ENCODE assay signal across 18 mouse cellular contexts in the genomic region with DNA sequence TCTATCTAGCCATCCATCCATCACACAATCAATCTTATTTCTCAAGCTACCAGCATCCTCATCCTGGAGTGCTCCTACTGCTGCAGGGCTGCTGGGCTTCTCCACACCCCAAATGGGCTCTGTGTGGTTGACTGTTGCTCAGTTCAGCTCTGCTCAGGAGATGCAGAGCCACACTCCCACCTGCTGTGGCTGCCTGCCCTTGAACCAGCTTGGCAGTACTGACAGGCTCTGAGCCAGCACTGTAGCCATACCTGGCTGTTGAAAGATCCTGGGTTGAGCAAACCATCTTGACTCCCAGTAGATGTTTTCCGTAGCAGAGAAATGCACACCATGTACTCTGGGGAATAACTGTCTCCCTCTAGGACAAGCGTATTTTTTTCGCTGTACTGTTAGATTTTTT.
"Had no signal": no experiment of that assay in that cellular context is flagged by ENCODE, and none has a peak within 500 bp of the region (broad histone marks: within the 10 kb centered on the region; RNA-seq: fewer than 3 reads in every experiment).

No protein-coding gene starts in this region.

- H3K27me3 ChIP-seq: liver, embryonic 13.5 days; neural tube, embryonic 12.5 days; neural tube, embryonic 15.5 days had no signal

- H3K4me3 ChIP-seq: kidney, embryonic 15.5 days; left cerebral cortex, adult 2 months; liver, embryonic 13.5 days; neural tube, embryonic 12.5 days; neural tube, embryonic 15.5 days had no signal

- DNase-seq: kidney, postnatal 10 days; kidney, postnatal 36 days; layer of hippocampus, postnatal 36 days; liver, embryonic 13.5 days; lung, adult 2 months; lung, postnatal 14 days; lung, postnatal 4 days; midbrain, embryonic 14.5 days; right cerebral cortex, adult 18-20 months; right cerebral cortex, postnatal 14 days; right cerebral cortex, postnatal 4 days; thymus, adult 2 months; thymus, postnatal 14 days had no signal

- H3K27ac ChIP-seq: kidney, embryonic 15.5 days; left cerebral cortex, adult 2 months; liver, embryonic 13.5 days; neural tube, embryonic 12.5 days; neural tube, embryonic 15.5 days; stomach, postnatal 0 days had no signal

- H3K4me1 ChIP-seq: liver, embryonic 13.5 days had no signal
